Mouse (Mus musculus) pancreas, adult 10 weeks (tissue): ENCODE results near the gene Sptssb. TPM values are rescaled to one million over a fixed set of nuclear protein-coding genes. Genes with fewer than 3 reads are reported as not detected.

Experiments used
- polyA plus RNA-seq: library from polyadenylated mRNA; stranded (reverse); fragments of 350-450 nt; fragmentation: Illumina TruSeq; extraction: RNeasy Lipid Tissue Mini Kit (QIAGEN cat#74804); gene quantifications from one replicate; pipeline ENCODE4 v1.2.3, GENCODE M21; 2015; ENCODE audit warnings: low read depth, low replicate concordance; ENCODE audit not compliant: insufficient read depth

Gene Sptssb
- not detected for polyA plus RNA-seq

DNA sequence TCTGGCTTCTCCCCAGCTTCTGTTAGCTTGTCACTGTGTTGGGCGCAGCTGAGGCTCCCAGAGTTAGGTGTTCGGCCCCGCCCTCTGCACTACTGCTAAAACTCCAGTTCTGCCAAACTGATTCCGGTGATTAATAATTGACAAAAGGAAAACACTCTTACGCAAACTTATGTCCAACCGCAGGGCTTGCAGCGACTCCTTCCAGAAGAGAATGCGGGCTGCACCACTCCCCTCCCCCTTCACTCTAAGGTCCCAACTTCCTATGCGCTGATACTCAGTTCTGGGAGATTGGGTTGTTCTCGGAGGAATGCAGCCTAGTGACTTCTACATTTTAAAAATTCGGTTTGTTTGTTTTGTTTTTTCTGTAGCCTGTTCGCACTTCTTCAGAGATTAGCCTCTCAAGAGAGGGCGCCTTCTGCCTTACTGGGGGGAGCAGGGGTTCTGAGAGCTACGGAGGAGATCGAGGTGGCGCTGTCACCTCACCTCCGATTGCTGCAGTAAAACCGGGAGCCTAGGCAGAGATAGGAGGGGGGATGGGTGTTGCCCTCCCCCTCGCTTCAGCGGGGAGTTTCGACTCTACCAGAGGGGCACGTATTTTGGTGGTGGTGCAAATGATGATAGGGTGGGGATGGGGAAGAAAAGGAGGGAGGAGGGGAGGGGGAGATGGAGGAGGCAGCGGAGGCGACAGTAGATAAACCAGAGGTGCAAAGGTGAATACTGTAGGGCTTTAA, at the start of gene Sptssb:
Sptssb (minus strand) TSS at position 83 of the 731 bp plus-strand sequence.

Other genes starting within 250 kb of the Sptssb start
- gene Nmd3, start 138.0 kb downstream of the Sptssb start, polyA plus RNA-seq = 13.8 TPM
- not detected for gene Otol1, start 147.7 kb upstream of the Sptssb start, polyA plus RNA-seq